Mouse (Mus musculus) C2C12 (cell line): ENCODE results near the gene Traf3ip3.

Experiments
- CTCF ChIP-seq: IDR thresholded peaks from one replicate; pipeline ENCODE4 v1.5.1; 2011; ENCODE audit not compliant: control insufficient read depth, insufficient read depth, insufficient read length
- MAX ChIP-seq: IDR thresholded peaks from one replicate; pipeline ENCODE4 v1.6.1; 2011; ENCODE audit warnings: mild to moderate bottlenecking, control low read depth

DNA sequence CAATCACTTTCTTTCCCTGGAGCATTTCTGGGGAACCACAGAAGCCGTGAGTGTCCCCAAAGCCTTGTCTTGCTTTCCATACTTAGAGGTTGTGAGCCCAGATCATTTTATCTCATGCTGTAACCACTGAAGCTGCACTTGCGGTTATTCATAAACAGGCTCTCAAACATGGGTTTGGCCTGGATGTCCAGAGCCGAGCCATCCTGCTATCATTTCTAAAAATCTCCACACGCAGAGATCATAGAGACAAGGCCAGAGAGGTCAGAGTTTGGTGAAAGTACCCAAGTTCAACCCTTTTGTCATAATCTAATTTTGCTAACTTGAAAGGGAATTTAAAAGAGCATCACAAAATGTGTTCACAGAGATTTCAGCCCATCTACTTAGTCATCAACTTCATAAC lies 39.9 kb upstream of the Traf3ip3 start:
- TF ChIP-seq CTCF: no peak
- no peak for TF ChIP-seq MAX
